Comparison of ENCODE assay signal across 23 mouse cellular contexts in genomic region chr11:52831631-52832310, GRCm38 (mm10).
DNase-seq lines count a peak whose midpoint lies in the region; ATAC-seq and TF ChIP-seq lines count a peak whose summit lies in the region.
"Had no signal": no experiment of that assay in that cellular context is flagged by ENCODE, and none has a peak within 500 bp of the region (broad histone marks: within the 10 kb centered on the region; RNA-seq: fewer than 3 reads in every experiment).

No protein-coding gene starts in this region.

- TF ChIP-seq CTCF in thymus, adult 2 months (IDR thresholded peaks at IDR 0.05; ENCODE audit: borderline replicate concordance, control insufficient read depth, extremely low read depth, insufficient read depth, low read length, poor library complexity), result no peak

- 70% methylated on average over 12 of the region's 12 CpGs for WGBS in embryonic facial prominence, embryonic 11.5 days
- 80% methylated on average over 12 of the region's 12 CpGs for WGBS in embryonic facial prominence, embryonic 10.5 days
- 70% methylated on average over 12 of the region's 12 CpGs for WGBS in midbrain, embryonic 14.5 days
- WGBS in midbrain, embryonic 11.5 days, result 85% methylated on average over 12 of the region's 12 CpGs
- 96% methylated on average over 12 of the region's 12 CpGs for WGBS in thymus, adult 2 months

- TF ChIP-seq POLR2A in thymus, adult 2 months (IDR thresholded peaks at IDR 0.05; ENCODE audit: control insufficient read depth, extremely low read depth, insufficient read depth, low read length, poor library complexity), result no peak

- H3K9me3 ChIP-seq in embryonic facial prominence, embryonic 11.5 days (replicated peaks; ENCODE audit: control insufficient read depth, low read length), result no peaks in the 10 kb centered on the region
- no peaks in the 10 kb centered on the region for H3K9me3 ChIP-seq in embryonic facial prominence, embryonic 10.5 days
- H3K9me3 ChIP-seq in midbrain, embryonic 14.5 days (ENCODE audit: control insufficient read depth, low read length), result no peaks in the 10 kb centered on the region
- no peaks in the 10 kb centered on the region for H3K9me3 ChIP-seq in midbrain, embryonic 11.5 days (ENCODE audit: control insufficient read depth, low read length)
- H3K9me3 ChIP-seq: embryonic facial prominence, embryonic 15.5 days; forebrain, embryonic 10.5 days; G1E; hindbrain, embryonic 13.5 days had no signal

- no peaks in the 10 kb centered on the region for H3K36me3 ChIP-seq in embryonic facial prominence, embryonic 11.5 days (replicated peaks; ENCODE audit: control insufficient read depth, insufficient read depth, low read depth, low read length)
- no peaks in the 10 kb centered on the region for H3K36me3 ChIP-seq in embryonic facial prominence, embryonic 10.5 days (replicated peaks)
- H3K36me3 ChIP-seq in midbrain, embryonic 14.5 days (ENCODE audit: control insufficient read depth, insufficient read depth, low read length), result no peaks in the 10 kb centered on the region
- no peaks in the 10 kb centered on the region for H3K36me3 ChIP-seq in midbrain, embryonic 11.5 days (ENCODE audit: control insufficient read depth, insufficient read depth, low read length)
- H3K36me3 ChIP-seq in thymus, adult 2 months (ENCODE audit: control insufficient read depth, insufficient read depth, low read length), result no peaks in the 10 kb centered on the region
- H3K36me3 ChIP-seq: embryonic facial prominence, embryonic 15.5 days; forebrain, embryonic 10.5 days; G1E; hindbrain, embryonic 13.5 days had no signal

- no peak overlapping the region for H3K4me3 ChIP-seq in embryonic facial prominence, embryonic 11.5 days (ENCODE audit: low read depth, low read length)
- no peak overlapping the region for H3K4me3 ChIP-seq in embryonic facial prominence, embryonic 10.5 days
- no peak overlapping the region for H3K4me3 ChIP-seq in midbrain, embryonic 14.5 days (replicated peaks; ENCODE audit: low read depth, low read length)
- H3K4me3 ChIP-seq in midbrain, embryonic 11.5 days (ENCODE audit: low read depth, low read length), result no peak overlapping the region
- H3K4me3 ChIP-seq in thymus, adult 2 months (ENCODE audit: control insufficient read depth, insufficient read depth, low read length), result no peak overlapping the region
- H3K4me3 ChIP-seq: embryonic facial prominence, embryonic 15.5 days; erythroblast, embryonic 14.5 days; forebrain, embryonic 10.5 days; hindbrain, embryonic 13.5 days had no signal

- H3K4me2 ChIP-seq in embryonic facial prominence, embryonic 11.5 days (ENCODE audit: low read depth, low read length), result no peak overlapping the region
- no peak overlapping the region for H3K4me2 ChIP-seq in midbrain, embryonic 14.5 days (ENCODE audit: low read length)
- H3K4me2 ChIP-seq in midbrain, embryonic 11.5 days, result no peak overlapping the region
- H3K4me2 ChIP-seq: embryonic facial prominence, embryonic 15.5 days; hindbrain, embryonic 13.5 days had no signal

- no peaks in the 10 kb centered on the region for H3K27me3 ChIP-seq in embryonic facial prominence, embryonic 11.5 days (ENCODE audit: control insufficient read depth, insufficient read depth, low read length)
- no peaks in the 10 kb centered on the region for H3K27me3 ChIP-seq in embryonic facial prominence, embryonic 10.5 days (replicated peaks; ENCODE audit: low read depth, poor library complexity, severe bottlenecking)
- no peaks in the 10 kb centered on the region for H3K27me3 ChIP-seq in midbrain, embryonic 14.5 days (ENCODE audit: control insufficient read depth, insufficient read depth, low read length)
- no peaks in the 10 kb centered on the region for H3K27me3 ChIP-seq in midbrain, embryonic 11.5 days (ENCODE audit: control insufficient read depth, insufficient read depth, low read length)
- H3K27me3 ChIP-seq in thymus, adult 2 months (ENCODE audit: control insufficient read depth, insufficient read depth, low read length), result no peaks in the 10 kb centered on the region
- H3K27me3 ChIP-seq: embryonic facial prominence, embryonic 15.5 days; hindbrain, embryonic 13.5 days had no signal

- no peak overlapping the region for H3K27ac ChIP-seq in embryonic facial prominence, embryonic 11.5 days (replicated peaks; ENCODE audit: low read depth, low read length)
- H3K27ac ChIP-seq in embryonic facial prominence, embryonic 10.5 days (replicated peaks), result no peak overlapping the region
- H3K27ac ChIP-seq in midbrain, embryonic 14.5 days (replicated peaks; ENCODE audit: low read depth, low read length), result no peak overlapping the region
- no peak overlapping the region for H3K27ac ChIP-seq in midbrain, embryonic 11.5 days (ENCODE audit: low read depth, low read length)
- H3K27ac ChIP-seq in thymus, adult 2 months (ENCODE audit: control insufficient read depth, insufficient read depth, low read length), result no peak overlapping the region
- H3K27ac ChIP-seq: embryonic facial prominence, embryonic 15.5 days; forebrain, embryonic 10.5 days had no signal

- ATAC-seq in embryonic facial prominence, embryonic 11.5 days (replicated peaks; ENCODE audit: insufficient number of reproducible peaks, low FRiP score, low TSS enrichment, low read depth), result no peak
- ATAC-seq in midbrain, embryonic 14.5 days (ENCODE audit: low FRiP score, low TSS enrichment), result no peak
- no peak for ATAC-seq in midbrain, embryonic 11.5 days (ENCODE audit: low FRiP score)
- ATAC-seq: CD4-positive, CD25-positive, alpha-beta regulatory T cell, adult 4 months; forebrain, embryonic 14.5 days had no signal

- no peak overlapping the region for H3K9ac ChIP-seq in embryonic facial prominence, embryonic 11.5 days (replicated peaks; ENCODE audit: low read length)
- no peak overlapping the region for H3K9ac ChIP-seq in midbrain, embryonic 14.5 days (replicated peaks; ENCODE audit: low read length)
- H3K9ac ChIP-seq in midbrain, embryonic 11.5 days (ENCODE audit: low read length), result no peak overlapping the region
- H3K9ac ChIP-seq: embryonic facial prominence, embryonic 15.5 days; hindbrain, embryonic 13.5 days had no signal

- peak; percentile 8 for DNase-seq in embryonic facial prominence, embryonic 11.5 days (ENCODE audit: low spot score)
- no peak for DNase-seq in embryonic facial prominence, embryonic 10.5 days (ENCODE audit: low spot score)
- peak; percentile 6 for DNase-seq in midbrain, embryonic 14.5 days
- no peak for DNase-seq in midbrain, embryonic 11.5 days (ENCODE audit: low spot score, missing footprints)
- peak; percentile 12 for DNase-seq in Muller cell, postnatal 12 days (ENCODE audit: inconsistent ontology term)
- peak; percentile 8 for DNase-seq in hindlimb bud, embryonic 11.5 days (ENCODE audit: extremely low spot score, low read depth, low spot score)
- no peak for DNase-seq in left cerebral cortex, adult 11 months (ENCODE audit: low spot score)
- no peak for DNase-seq in thymus, adult 2 months
- DNase-seq: adrenal gland, postnatal 10 days; B cell, adult 2 months; cerebellum, adult 11-12 months; cerebellum, adult 9-10 months; cerebellum, postnatal 25 days; gastrocnemius, postnatal 25 days; heart, postnatal 10 days; heart, postnatal 4 days had no signal

- H3K4me1 ChIP-seq in embryonic facial prominence, embryonic 11.5 days (ENCODE audit: control insufficient read depth, insufficient read depth, low read length), result no peaks in the 10 kb centered on the region
- no peaks in the 10 kb centered on the region for H3K4me1 ChIP-seq in embryonic facial prominence, embryonic 10.5 days
- no peaks in the 10 kb centered on the region for H3K4me1 ChIP-seq in midbrain, embryonic 14.5 days (ENCODE audit: control insufficient read depth, insufficient read depth, low read length)
- no peaks in the 10 kb centered on the region for H3K4me1 ChIP-seq in midbrain, embryonic 11.5 days (ENCODE audit: control insufficient read depth, insufficient read depth, low read length)
- H3K4me1 ChIP-seq in thymus, adult 2 months (replicated peaks; ENCODE audit: control insufficient read depth, insufficient read depth, low read length), result no peaks in the 10 kb centered on the region
- H3K4me1 ChIP-seq: embryonic facial prominence, embryonic 15.5 days had no signal

Comparison
In these comparisons a context has a peak if more than half of its experiments do, and no peak if none do; other contexts are left out.
1. DNase-seq: peak in embryonic facial prominence, embryonic 11.5 days (single experiment), midbrain, embryonic 14.5 days (single experiment), Muller cell, postnatal 12 days (single experiment) and hindlimb bud, embryonic 11.5 days (single experiment); none in embryonic facial prominence, embryonic 10.5 days (single experiment), midbrain, embryonic 11.5 days (single experiment), left cerebral cortex, adult 11 months (single experiment) and thymus, adult 2 months (single experiment).